9 mouse cellular contexts compared by ENCODE assay signal in genomic region chr4:149780565-149781356, GRCm38 (mm10). TPM values are rescaled to one million over a fixed set of nuclear protein-coding genes. Genes with fewer than 3 reads are reported as not detected.
DNase-seq lines count a peak whose midpoint lies in the region; ATAC-seq and TF ChIP-seq lines count a peak whose summit lies in the region.
"Had no signal": no experiment of that assay in that cellular context is flagged by ENCODE, and none has a peak within 500 bp of the region (broad histone marks: within the 10 kb centered on the region; RNA-seq: fewer than 3 reads in every experiment).

No protein-coding gene starts in this region.

- peak; percentile 64 for DNase-seq in kidney, adult 2 months
- no peak for DNase-seq in kidney, adult 9 months
- peak; percentile 92 for DNase-seq in MEL-GATA-1-ER (ENCODE audit: extremely low read depth, low read depth)
- peak; percentile 72 for DNase-seq in induced T-regulatory cell, adult 2 months (ENCODE audit: low read depth)
- DNase-seq in urinary bladder, postnatal 14 days (ENCODE audit: low spot score), result no peak
- no peak for DNase-seq in left cerebral cortex, postnatal 25 days (ENCODE audit: low spot score in 2 of 2)
- DNase-seq: cerebellum, postnatal 25 days had no signal

- H3K4me3 ChIP-seq in kidney, adult 2 months (ENCODE audit: insufficient read depth, low read depth, low read length), result no peak overlapping the region
- H3K4me3 ChIP-seq in myocyte, result no peak overlapping the region
- H3K4me3 ChIP-seq in neural tube, embryonic 15.5 days (replicated peaks), result no peak overlapping the region

- H3K4me1 ChIP-seq in kidney, adult 2 months (ENCODE audit: control insufficient read depth, insufficient read depth, low read length), result peaks cover 25% of the 10 kb centered on the region; the same call in 1 of the 2 replicates
- peaks cover 4% of the 10 kb centered on the region; the same call in 1 of the 2 replicates for H3K4me1 ChIP-seq in neural tube, embryonic 15.5 days

- no peak for TF ChIP-seq CTCF in kidney, adult 2 months (conservative IDR thresholded peaks at IDR 0.05; ENCODE audit: insufficient read depth, insufficient read length, low read depth, low read length)

- no peak for TF ChIP-seq POLR2A in kidney, adult 2 months (IDR thresholded peaks at IDR 0.05; ENCODE audit: low read depth, low read length)
- TF ChIP-seq POLR2A in myocyte (IDR thresholded peaks at IDR 0.05; ENCODE audit: insufficient read length, low read depth), result no peak

- H3K9me3 ChIP-seq in neural tube, embryonic 15.5 days (replicated peaks), result no peaks in the 10 kb centered on the region

- no peak overlapping the region for H3ac ChIP-seq in myocyte (ENCODE audit: control insufficient read depth, insufficient read length)

- no peaks in the 10 kb centered on the region for H3K36me3 ChIP-seq in kidney, adult 2 months (ENCODE audit: control insufficient read depth, insufficient read depth, low read length)
- H3K36me3 ChIP-seq in myocyte (ENCODE audit: control insufficient read depth, insufficient read depth), result no peaks in the 10 kb centered on the region
- H3K36me3 ChIP-seq in neural tube, embryonic 15.5 days, result no peaks in the 10 kb centered on the region

- no peaks in the 10 kb centered on the region for H3K27me3 ChIP-seq in kidney, adult 2 months (replicated peaks; ENCODE audit: control insufficient read depth, insufficient read depth, low read length)
- no peaks in the 10 kb centered on the region for H3K27me3 ChIP-seq in myocyte (ENCODE audit: control insufficient read depth, insufficient read depth, insufficient read length)
- no peaks in the 10 kb centered on the region for H3K27me3 ChIP-seq in neural tube, embryonic 15.5 days (replicated peaks)

- H3K9ac ChIP-seq in neural tube, embryonic 15.5 days (replicated peaks), result no peak overlapping the region

- no peak overlapping the region for H3K27ac ChIP-seq in kidney, adult 2 months (ENCODE audit: insufficient read depth, low read depth, low read length)
- H3K27ac ChIP-seq in neural tube, embryonic 15.5 days (replicated peaks), result no peak overlapping the region

- WGBS in kidney, adult 2 months, result 54% methylated on average over 13 of the region's 13 CpGs
- WGBS in neural tube, embryonic 15.5 days, result 74% methylated on average over 13 of the region's 13 CpGs

- intact Hi-C loops in left cerebral cortex, postnatal 25 days (cut with DNase I), result no loop called here

- peak overlapping the region; percentile 59 for H3K4me2 ChIP-seq in myocyte (ENCODE audit: low read depth)
- no peak overlapping the region for H3K4me2 ChIP-seq in neural tube, embryonic 15.5 days

- no peak for ATAC-seq in neural tube, embryonic 15.5 days (ENCODE audit: low FRiP score)

- no peaks in the 10 kb centered on the region for H3K79me2 ChIP-seq in myocyte (ENCODE audit: control insufficient read depth, insufficient read depth)

TF ChIP-seq in myocyte, 11 proteins besides CTCF, POLR2A, EP300 and RAD21:
- TF ChIP-seq CEBPB (IDR thresholded peaks at IDR 0.05; ENCODE audit: insufficient read depth, poor library complexity, severe bottlenecking), result peak; percentile 92
- TF ChIP-seq MYOD1 (IDR thresholded peaks at IDR 0.05; ENCODE audit: control insufficient read depth in 1 of 3, insufficient read length in 2 of 3, low read depth in 2 of 3), result no peak
TF ChIP-seq in myocyte: peak in this region for 1.

RNA-seq across cellular contexts. Expression of gene Slc25a33, which starts 6.7 kb away (rescaled TPM):
- 16.8 and 18.3 TPM in 2 replicates for polyA plus RNA-seq in kidney, adult 2 months (2012; rRNA removed)
- 34.3 TPM for polyA plus RNA-seq in myocyte (2012; fragmentation: generic; extraction: Trizol)
- polyA plus RNA-seq in neural tube, embryonic 15.5 days (2015; fragmentation: Nextera tagmentation; extraction: Ambion mirVana), result 35.8 and 46.3 TPM in 2 replicates
- 10 to 100 TPM; 29.2 to 36.0 TPM for total RNA-seq in left cerebral cortex, postnatal 25 days (2021)

RNA-seq across cellular contexts. Expression of gene Tmem201, which starts 42.9 kb away (rescaled TPM):
- polyA plus RNA-seq in kidney, adult 2 months (2012; rRNA removed), result 34.2 and 37.5 TPM in 2 replicates
- 31.1 TPM for polyA plus RNA-seq in myocyte (2012; fragmentation: generic; extraction: Trizol)
- 45.2 and 48.5 TPM in 2 replicates for polyA plus RNA-seq in neural tube, embryonic 15.5 days (2015; fragmentation: Nextera tagmentation; extraction: Ambion mirVana)
- 10 to 100 TPM; 59.6 to 65.5 TPM for total RNA-seq in left cerebral cortex, postnatal 25 days (2021)

Comparison
In these comparisons a context has a peak if more than half of its experiments do, and no peak if none do; other contexts are left out.
1. DNase-seq: peak in kidney, adult 2 months (single experiment), MEL-GATA-1-ER (single experiment) and induced T-regulatory cell, adult 2 months (single experiment); none in kidney, adult 9 months (single experiment), urinary bladder, postnatal 14 days (single experiment) and left cerebral cortex, postnatal 25 days (0 of 2).